9 mouse cellular contexts compared by ENCODE assay signal in the genomic region with DNA sequence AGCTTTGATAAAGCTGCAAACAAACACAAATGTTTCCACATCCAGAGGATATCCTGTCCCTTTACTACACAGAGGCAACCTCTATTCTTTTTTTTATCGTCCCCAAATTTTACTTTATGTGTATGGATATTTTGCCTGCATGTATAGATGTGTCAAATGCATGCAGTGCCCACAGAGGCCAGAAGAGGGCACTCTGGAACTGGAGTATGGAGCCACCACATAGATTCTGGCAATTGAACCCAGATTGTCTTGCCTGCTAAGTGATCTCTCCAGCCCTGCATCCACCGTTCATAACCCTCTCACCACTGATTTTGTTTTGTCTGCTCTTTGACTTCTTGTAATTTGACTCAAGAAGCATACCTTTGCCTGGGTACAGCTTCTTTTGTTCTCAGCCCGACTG. TPM values are rescaled to one million over a fixed set of nuclear protein-coding genes. Genes with fewer than 3 reads are reported as not detected.
DNase-seq lines count a peak whose midpoint lies in the region; ATAC-seq and TF ChIP-seq lines count a peak whose summit lies in the region.
"Had no signal": no experiment of that assay in that cellular context is flagged by ENCODE, and none has a peak within 500 bp of the region (broad histone marks: within the 10 kb centered on the region; RNA-seq: fewer than 3 reads in every experiment).

No protein-coding gene starts in this region.

- H3K79me3 ChIP-seq in C2C12 (ENCODE audit: low read depth) = no peaks in the 10 kb centered on the region

- H3K4me3 ChIP-seq in C2C12 (ENCODE audit: insufficient read depth, poor library complexity, severe bottlenecking) = no peak overlapping the region
- H3K4me3 ChIP-seq in heart, adult 2 months = no peak overlapping the region
- no peak overlapping the region for H3K4me3 ChIP-seq in kidney, embryonic 16.5 days (ENCODE audit: low read length)
- no peak overlapping the region for H3K4me3 ChIP-seq in limb, embryonic 14.5 days (replicated peaks; ENCODE audit: low read length)
- no peak overlapping the region for H3K4me3 ChIP-seq in neural tube, embryonic 13.5 days
- H3K4me3 ChIP-seq: erythroblast, embryonic 14.5 days had no signal

- intact Hi-C loops in heart, adult 2 months (cut with DNase I) = loop anchor here (1.0 to 5.0 kb wide), 2 partner anchors 198 to 609 kb away; no protein-coding TSS in a partner anchor

- no peaks in the 10 kb centered on the region for H3K79me2 ChIP-seq in C2C12 (ENCODE audit: control insufficient read depth, insufficient read depth)
- no peaks in the 10 kb centered on the region for H3K79me2 ChIP-seq in heart, adult 2 months (replicated peaks; ENCODE audit: control insufficient read depth, insufficient read depth, low read length)

- 0 out of 2 replicates have a peak, but pooled peaks have one; percentile 17 for TF ChIP-seq EP300 in heart, adult 2 months (IDR thresholded peaks at IDR 0.05; ENCODE audit: insufficient read depth, low read depth, low read length)

- H3K9ac ChIP-seq in heart, adult 2 months (ENCODE audit: low read depth, low read length) = no peak overlapping the region
- no peak overlapping the region for H3K9ac ChIP-seq in kidney, embryonic 16.5 days (replicated peaks; ENCODE audit: low read length)
- no peak overlapping the region for H3K9ac ChIP-seq in limb, embryonic 14.5 days (ENCODE audit: low read depth, low read length, severe bottlenecking)
- no peak overlapping the region for H3K9ac ChIP-seq in neural tube, embryonic 13.5 days

- peaks cover 5% of the 10 kb centered on the region; the same call in 1 of the 2 replicates for H3K9me3 ChIP-seq in kidney, embryonic 16.5 days (ENCODE audit: low read length)
- no peaks in the 10 kb centered on the region for H3K9me3 ChIP-seq in limb, embryonic 14.5 days (ENCODE audit: control insufficient read depth, low read length)
- no peaks in the 10 kb centered on the region for H3K9me3 ChIP-seq in neural tube, embryonic 13.5 days

- H3K27ac ChIP-seq in heart, adult 2 months = no peak overlapping the region
- no peak overlapping the region for H3K27ac ChIP-seq in kidney, embryonic 16.5 days (ENCODE audit: low read length)
- no peak overlapping the region for H3K27ac ChIP-seq in limb, embryonic 14.5 days (replicated peaks; ENCODE audit: low read depth, low read length)
- H3K27ac ChIP-seq in neural tube, embryonic 13.5 days (replicated peaks) = no peak overlapping the region

- no peaks in the 10 kb centered on the region for H3K36me3 ChIP-seq in C2C12 (ENCODE audit: control insufficient read depth, insufficient read depth)
- no peaks in the 10 kb centered on the region for H3K36me3 ChIP-seq in heart, adult 2 months (ENCODE audit: control insufficient read depth, insufficient read depth, low read length)
- no peaks in the 10 kb centered on the region for H3K36me3 ChIP-seq in kidney, embryonic 16.5 days (ENCODE audit: insufficient read depth, low read length)
- no peaks in the 10 kb centered on the region for H3K36me3 ChIP-seq in limb, embryonic 14.5 days (ENCODE audit: control insufficient read depth, insufficient read depth, low read length)
- no peaks in the 10 kb centered on the region for H3K36me3 ChIP-seq in neural tube, embryonic 13.5 days

- peak; percentile 63; the same call in 1 of the 2 replicates for ATAC-seq in kidney, embryonic 16.5 days (ENCODE audit: low FRiP score, low TSS enrichment)
- peak; percentile 78; the same call in 1 of the 2 replicates for ATAC-seq in limb, embryonic 14.5 days (ENCODE audit: low FRiP score, low read depth)
- peak; percentile 80 for ATAC-seq in neural tube, embryonic 13.5 days (ENCODE audit: low read depth)

- H3K4me2 ChIP-seq in kidney, embryonic 16.5 days (replicated peaks; ENCODE audit: low read depth, low read length) = no peak overlapping the region
- no peak overlapping the region for H3K4me2 ChIP-seq in limb, embryonic 14.5 days (replicated peaks; ENCODE audit: low read depth, low read length, severe bottlenecking)
- H3K4me2 ChIP-seq in neural tube, embryonic 13.5 days = no peak overlapping the region

- H3ac ChIP-seq in C2C12 (ENCODE audit: control insufficient read depth, insufficient read length, low read depth) = no peak overlapping the region

- WGBS in heart, adult 2 months = 18% methylated on average over 3 of the region's 3 CpGs
- WGBS in kidney, embryonic 16.5 days = 25% methylated on average over 3 of the region's 3 CpGs
- 18% methylated on average over 3 of the region's 3 CpGs for WGBS in limb, embryonic 14.5 days
- WGBS in neural tube, embryonic 13.5 days = 28% methylated on average over 3 of the region's 3 CpGs

- TF ChIP-seq CTCF in C2C12 (IDR thresholded peaks at IDR 0.05; ENCODE audit: control insufficient read depth, insufficient read depth, insufficient read length) = peak; percentile 60
- peak; percentile 97 for TF ChIP-seq CTCF in heart, adult 2 months (IDR thresholded peaks at IDR 0.05)

- no peaks in the 10 kb centered on the region; the same call in 1 of the 2 replicates for H3K4me1 ChIP-seq in heart, adult 2 months (ENCODE audit: control insufficient read depth, insufficient read depth, low read length)
- no peaks in the 10 kb centered on the region for H3K4me1 ChIP-seq in kidney, embryonic 16.5 days (ENCODE audit: insufficient read depth, low read length)
- no peaks in the 10 kb centered on the region for H3K4me1 ChIP-seq in limb, embryonic 14.5 days (ENCODE audit: control insufficient read depth, insufficient read depth, low read length)
- H3K4me1 ChIP-seq in neural tube, embryonic 13.5 days (replicated peaks) = no peaks in the 10 kb centered on the region

- no peaks in the 10 kb centered on the region for H3K27me3 ChIP-seq in C2C12 (ENCODE audit: control insufficient read depth, insufficient read depth, insufficient read length)
- no peaks in the 10 kb centered on the region for H3K27me3 ChIP-seq in heart, adult 2 months (ENCODE audit: control insufficient read depth, insufficient read depth, low read length)
- no peaks in the 10 kb centered on the region for H3K27me3 ChIP-seq in kidney, embryonic 16.5 days (ENCODE audit: insufficient read depth, low read length)
- H3K27me3 ChIP-seq in limb, embryonic 14.5 days (ENCODE audit: control insufficient read depth, insufficient read depth, low read length) = no peaks in the 10 kb centered on the region
- no peaks in the 10 kb centered on the region for H3K27me3 ChIP-seq in neural tube, embryonic 13.5 days

- TF ChIP-seq POLR2A in heart, adult 2 months (IDR thresholded peaks at IDR 0.05; ENCODE audit: insufficient read depth, low read depth, low read length) = no peak
- no peak for TF ChIP-seq POLR2A in limb, embryonic 14.5 days (IDR thresholded peaks at IDR 0.05; ENCODE audit: borderline replicate concordance, extremely low read depth, insufficient read depth, insufficient read length)

- DNase-seq in adrenal gland, adult 8-10 months = peak; percentile 45
- peak; percentile 81 for DNase-seq in embryo, embryonic 11 days
- peak; percentile 37 to 78 for DNase-seq in heart, adult 2 months
- peak; percentile 84 for DNase-seq in limb, embryonic 14.5 days (ENCODE audit: low spot score)
- DNase-seq in thymus, postnatal 10 days (ENCODE audit: low spot score in 2 of 2) = peak; percentile 13 to 63

TF ChIP-seq in C2C12, 6 proteins besides CTCF, POLR2A, EP300 and RAD21:
- TF ChIP-seq FOSL1 (IDR thresholded peaks at IDR 0.05; ENCODE audit: insufficient read depth, low read length, poor library complexity, severe bottlenecking) (no peak), MYOD1 (IDR thresholded peaks at IDR 0.05; ENCODE audit: control insufficient read depth, insufficient read length, low read depth) (no peak), MAX (IDR thresholded peaks at IDR 0.05) (no peak), CEBPB (IDR thresholded peaks at IDR 0.05; ENCODE audit: low read depth) (no peak)

RNA-seq across cellular contexts. Expression of gene Ppp1r14c, which starts 33.0 kb away (rescaled TPM):
- polyA plus RNA-seq in C2C12 (2012; fragmentation: generic; extraction: Trizol) = 0.32 TPM
- 10 to 100 TPM in 2 of 4 experiments, 1 to 10 TPM in 2; 5.5 to 33.1 (median 13.5) TPM for total RNA-seq in adrenal gland, adult 8-10 months (2022)
- 100 to 1,000 TPM; 156 to 164 TPM for total RNA-seq in heart, adult 2 months (2021)
- polyA plus RNA-seq in heart, adult 2 months (2012; rRNA removed) = 90.7 and 107 TPM in 2 replicates
- 6.2 and 8.0 TPM in 2 replicates for polyA plus RNA-seq in kidney, embryonic 16.5 days (2015; fragmentation: Nextera tagmentation; extraction: Ambion mirVana)
- 4.6 and 5.2 TPM in 2 replicates for polyA plus RNA-seq in limb, embryonic 14.5 days (2012; rRNA removed)
- polyA plus RNA-seq in limb, embryonic 14.5 days (2014; fragmentation: Nextera tagmentation; extraction: Ambion mirVana) = 12.5 and 13.8 TPM in 2 replicates
- polyA plus RNA-seq in neural tube, embryonic 13.5 days (2015; fragmentation: Nextera tagmentation; extraction: Ambion mirVana) = 42.2 and 47.1 TPM in 2 replicates
- polyA plus RNA-seq: erythroblast, embryonic 14.5 days had no signal
